Mouse (Mus musculus) stomach, postnatal 0 days (tissue): ENCODE measurements around the gene Olfr575. TPM values are rescaled to one million over a fixed set of nuclear protein-coding genes. Genes with fewer than 3 reads are reported as not detected.

Experiments
- ATAC-seq: fragments of 200-750 bp; cut with Nextera tagmentation; 2 replicates; pipeline ENCODE4 v1.8.0; 2017; ENCODE audit not compliant: low FRiP score, low TSS enrichment
- DNase-seq: peaks from one replicate; pipeline ENCODE4 v3.0.0-alpha.2; 2016; ENCODE audit warnings: low spot score
- H3K27ac ChIP-seq: fragments of 300-500 bp; sonication (generic); replicated peaks from 2 replicates; pipeline ENCODE4 v1.5.1; 2014; ENCODE audit warnings: mild to moderate bottlenecking, control low read depth
- H3K27me3 ChIP-seq: fragments of 300-500 bp; sonication (generic); 2 replicates; pipeline ENCODE4 v1.6.1; 2014; ENCODE audit warnings: low read length; ENCODE audit not compliant: control insufficient read depth, insufficient read depth
- H3K36me3 ChIP-seq: fragments of 300-500 bp; sonication (generic); 2 replicates; pipeline ENCODE4 v1.6.1; 2014; ENCODE audit warnings: low read length, mixed read lengths; ENCODE audit not compliant: control insufficient read depth, insufficient read depth
- H3K4me1 ChIP-seq: fragments of 300-500 bp; sonication (generic); replicated peaks from 2 replicates; pipeline ENCODE4 v1.6.1; 2014; ENCODE audit warnings: antibody characterized with exemption; ENCODE audit not compliant: control insufficient read depth, insufficient read depth
- H3K4me2 ChIP-seq: fragments of 300-500 bp; sonication (generic); replicated peaks from 2 replicates; pipeline ENCODE4 v1.6.1; 2014; ENCODE audit warnings: low read depth, mild to moderate bottlenecking, control low read depth, moderate library complexity
- H3K4me3 ChIP-seq: fragments of 300-500 bp; sonication (generic); 2 replicates; pipeline ENCODE4 v1.5.1; 2014; ENCODE audit warnings: low read depth, low read length, control low read depth
- H3K9ac ChIP-seq: fragments of 300-500 bp; sonication (generic); 2 replicates; pipeline ENCODE4 v1.6.1; 2014; ENCODE audit warnings: mild to moderate bottlenecking, low read length, control low read depth, mixed read lengths
- H3K9me3 ChIP-seq: fragments of 300-500 bp; sonication (generic); 2 replicates; pipeline ENCODE4 v1.6.1; 2016; ENCODE audit warnings: low read length; ENCODE audit not compliant: control insufficient read depth
- CTCF ChIP-seq: IDR thresholded peaks from 2 replicates; pipeline ENCODE4 v1.5.1; 2016; ENCODE audit warnings: antibody characterized with exemption, low read depth, mild to moderate bottlenecking, moderate library complexity
- EP300 ChIP-seq: optimal IDR thresholded peaks from 2 replicates; pipeline ENCODE3; 2016; ENCODE audit warnings: antibody characterized with exemption
- WGBS: fragments of 180-500 bp; shearing (Covaris S2); extraction: QIAGEN DNeasy Blood & Tissue Kit; methylation state at CpG from one replicate; pipeline ENCODE4 v1.1.7; 2014; 5-methylcytosine and 5-hydroxymethylcytosine counted together
- polyA plus RNA-seq: library from polyadenylated mRNA; unstranded; fragments of >200 nt; fragmentation: Nextera tagmentation; extraction: Ambion mirVana; gene quantifications from 2 replicates; pipeline ENCODE4 v1.2.1, GENCODE M21; 2015

Olfr575 gene
- polyA plus RNA-seq, 1 experiment from 2014 or later = not detected

DNA sequence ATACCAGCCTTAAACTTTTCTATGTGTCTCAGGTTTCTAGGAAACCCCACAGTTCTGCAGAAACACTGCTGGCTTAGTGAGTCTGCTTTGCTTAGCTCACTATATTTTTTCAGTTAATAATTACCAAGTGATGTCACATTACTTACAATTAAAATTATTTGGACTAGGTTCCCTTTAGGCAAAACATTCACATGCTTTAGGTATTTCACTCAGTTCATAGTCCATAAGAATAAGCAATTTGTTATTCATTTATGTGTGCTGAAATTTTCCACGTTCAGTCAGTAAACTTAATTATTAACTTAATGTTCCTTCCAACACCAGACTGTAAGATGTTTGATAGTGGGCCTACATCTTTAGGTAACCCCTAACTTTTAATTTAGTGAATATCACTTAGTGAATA is 7.8 kb downstream of the Olfr575 start:
- TF ChIP-seq EP300 (no peak), CTCF (no peak)
- no peak for ATAC-seq

DNA sequence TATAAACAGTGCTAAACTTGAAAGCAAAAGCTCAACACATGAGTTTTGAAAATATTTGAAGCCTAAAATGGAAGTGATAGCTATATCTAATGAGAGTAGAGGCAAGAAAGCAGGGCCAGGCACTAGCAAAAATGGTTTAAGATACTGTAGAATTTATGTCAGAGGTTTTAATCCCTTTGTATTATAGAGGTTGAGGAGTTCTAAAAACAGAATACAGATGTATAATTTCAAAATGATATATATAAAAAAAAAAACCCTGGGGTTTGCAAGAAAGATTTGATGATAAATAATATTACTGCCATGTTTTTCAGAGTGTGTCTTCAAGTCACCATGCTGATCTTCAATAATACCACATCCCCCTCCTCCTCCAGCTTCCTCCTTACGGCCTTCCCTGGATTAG is 10.4 kb downstream of the Olfr575 start, which contains the start of gene Olfr574:
Olfr574 (plus strand) TSS at position 301 of the 400 bp plus-strand sequence.
- no peaks in the 10 kb centered on the region for H3K36me3 ChIP-seq
- no peak for ATAC-seq
- no peak within 1 kb of the TSS for H3K27ac ChIP-seq
- H3K4me3 ChIP-seq = no peak within 1 kb of the TSS
- DNase-seq = no peak
- no peaks in the 10 kb centered on the region for H3K9me3 ChIP-seq
- no peaks in the 10 kb centered on the region for H3K27me3 ChIP-seq
- H3K4me1 ChIP-seq = no peaks in the 10 kb centered on the region
- no peak within 1 kb of the TSS for H3K9ac ChIP-seq
- no peak for TF ChIP-seq EP300
- no peak for TF ChIP-seq CTCF
- 86% methylated on average over 1 of the region's 1 CpGs for WGBS
- H3K4me2 ChIP-seq = no peak within 1 kb of the TSS

More for the DNA sequence above, 7.8 kb downstream of the Olfr575 start:
- Histone ChIP-seq H3K4me3 (no peak overlapping the region), H3K27me3 (no peaks in the 10 kb centered on the region), H3K27ac (no peak overlapping the region), H3K36me3 (no peaks in the 10 kb centered on the region), H3K9me3 (no peaks in the 10 kb centered on the region), H3K4me2 (no peak overlapping the region), H3K4me1 (no peaks in the 10 kb centered on the region), H3K9ac (no peak overlapping the region)
- no peak for DNase-seq
- 31% methylated on average over 1 of the region's 1 CpGs for WGBS

DNA sequence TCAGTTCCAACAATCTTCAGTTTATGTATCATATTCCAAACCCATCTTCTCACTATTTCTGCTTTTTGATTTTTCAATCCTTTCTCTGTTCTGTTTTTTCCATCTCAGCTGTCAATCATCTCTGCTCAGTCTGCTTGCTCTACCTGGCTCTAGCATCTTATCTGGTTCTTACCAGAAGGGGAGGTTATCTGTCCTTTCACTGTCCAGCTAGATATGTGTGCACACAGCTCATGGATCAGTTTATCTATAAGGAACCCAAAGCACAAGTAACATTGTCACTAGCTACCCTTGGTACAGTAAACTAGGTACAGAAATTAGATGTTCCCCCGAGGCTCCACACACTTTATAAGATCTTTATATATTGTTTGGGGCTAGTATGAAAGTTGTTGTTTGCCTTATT is 15.2 kb downstream of the Olfr575 start:
- Histone ChIP-seq H3K27ac (no peak overlapping the region), H3K36me3 (no peaks in the 10 kb centered on the region), H3K4me3 (no peak overlapping the region), H3K9me3 (no peaks in the 10 kb centered on the region), H3K9ac (no peak overlapping the region), H3K4me1 (no peaks in the 10 kb centered on the region), H3K27me3 (no peaks in the 10 kb centered on the region), H3K4me2 (no peak overlapping the region)
- no peak for DNase-seq
- TF ChIP-seq EP300 (no peak), CTCF (no peak)
- no peak for ATAC-seq
- 87% methylated on average over 1 of the region's 1 CpGs for WGBS

DNA sequence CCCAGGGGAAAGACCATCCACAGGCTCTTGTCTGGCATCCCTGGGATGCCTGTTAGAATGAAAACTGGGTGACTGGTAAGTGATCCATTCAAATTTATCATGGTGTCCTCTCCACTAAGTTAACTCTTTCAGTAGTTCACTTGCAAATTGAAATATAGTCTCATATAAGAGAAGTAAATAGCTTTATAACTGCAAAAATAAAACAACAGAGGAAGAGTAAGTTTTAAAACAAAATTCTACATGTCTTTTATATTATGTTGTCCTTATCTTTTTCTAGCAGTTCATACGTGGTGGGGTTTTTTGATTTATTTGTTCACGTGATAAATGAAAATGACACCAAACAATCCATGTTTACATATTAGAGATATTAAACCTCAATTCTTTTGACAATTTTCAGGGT is 16.1 kb downstream of the Olfr575 start, which contains the start of gene Olfr573-ps1:
Olfr573-ps1 (minus strand) TSS at position 101 of the 400 bp plus-strand sequence.
- Histone ChIP-seq H3K36me3 (no peaks in the 10 kb centered on the region), H3K27ac (no peak within 1 kb of the TSS), H3K4me3 (no peak within 1 kb of the TSS), H3K4me1 (no peaks in the 10 kb centered on the region), H3K4me2 (no peak within 1 kb of the TSS), H3K27me3 (no peaks in the 10 kb centered on the region), H3K9me3 (no peaks in the 10 kb centered on the region), H3K9ac (no peak within 1 kb of the TSS)
- WGBS = 64% methylated on average over 2 of the region's 2 CpGs
- ATAC-seq (no peak), DNase-seq (no peak)
- TF ChIP-seq EP300 (no peak), CTCF (no peak)

DNA sequence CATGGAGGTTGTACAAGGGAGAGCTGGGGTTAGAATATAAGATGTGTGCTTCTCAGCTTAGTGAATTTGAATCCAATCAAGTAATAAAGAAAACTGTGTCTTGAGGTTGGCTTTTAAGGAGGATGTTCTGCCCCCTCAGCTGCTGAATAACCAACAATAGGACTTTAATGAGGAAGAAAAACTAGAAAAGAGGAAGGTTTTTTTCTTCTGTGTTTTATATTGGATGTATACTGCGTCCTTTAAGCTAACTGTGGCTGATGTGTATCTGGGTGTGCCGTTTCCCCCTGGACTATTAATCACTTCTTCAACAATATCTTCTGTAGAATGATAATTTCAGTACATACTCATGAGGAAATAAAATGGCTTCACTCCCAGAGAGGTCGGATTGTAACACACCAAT is 31.5 kb downstream of the Olfr575 start:
- no peaks in the 10 kb centered on the region for H3K4me1 ChIP-seq
- no peak overlapping the region for H3K27ac ChIP-seq
- ATAC-seq = no peak
- no peaks in the 10 kb centered on the region for H3K36me3 ChIP-seq
- no peak overlapping the region for H3K4me3 ChIP-seq
- WGBS = 61% methylated on average over 3 of the region's 3 CpGs
- no peaks in the 10 kb centered on the region for H3K27me3 ChIP-seq
- H3K4me2 ChIP-seq = no peak overlapping the region
- H3K9me3 ChIP-seq = no peaks in the 10 kb centered on the region
- no peak for DNase-seq
- TF ChIP-seq CTCF (no peak), EP300 (no peak)
- H3K9ac ChIP-seq = no peak overlapping the region

DNA sequence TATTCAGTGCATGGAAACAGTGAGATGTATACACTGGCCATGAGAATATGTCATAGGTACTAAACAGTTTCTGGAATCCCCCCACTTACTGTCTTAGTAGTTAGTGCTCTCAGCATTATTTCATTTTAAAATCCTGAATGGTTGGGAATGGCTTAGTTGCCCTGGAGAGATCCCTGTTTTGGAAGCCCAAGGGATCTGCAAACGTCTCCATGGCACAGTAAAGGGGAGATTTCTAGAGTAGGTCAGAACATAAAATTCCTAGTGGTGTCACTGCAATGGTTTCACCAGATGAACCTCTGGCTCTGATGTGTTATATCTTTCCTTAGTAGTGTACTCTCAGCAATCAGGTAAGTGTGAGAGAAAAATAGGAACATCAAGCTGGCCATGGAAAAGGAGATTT is 34.5 kb downstream of the Olfr575 start, which contains the start of gene Olfr572:
Olfr572 (plus strand) TSS at position 301 of the 400 bp plus-strand sequence.
- H3K27me3 ChIP-seq = no peaks in the 10 kb centered on the region
- no peak for ATAC-seq
- WGBS = 58% methylated on average over 1 of the region's 1 CpGs
- no peak within 1 kb of the TSS for H3K27ac ChIP-seq
- no peaks in the 10 kb centered on the region for H3K4me1 ChIP-seq
- no peak within 1 kb of the TSS for H3K9ac ChIP-seq
- TF ChIP-seq EP300 (no peak), CTCF (no peak)
- no peaks in the 10 kb centered on the region for H3K36me3 ChIP-seq
- no peak within 1 kb of the TSS for H3K4me2 ChIP-seq
- no peaks in the 10 kb centered on the region for H3K9me3 ChIP-seq
- H3K4me3 ChIP-seq = no peak within 1 kb of the TSS
- no peak for DNase-seq
